Mouse (Mus musculus): Measurements from ENCODE around the gene Clec16a. TPM values are rescaled to one million over a fixed set of nuclear protein-coding genes. Genes with fewer than 3 reads are reported as not detected.

The Clec16a gene
- polyA plus RNA-seq, 1 experiment from 2014 or later = 65.7 TPM

Other genes starting within 250 kb of the Clec16a start
- 2.9 and 3.1 TPM in 2 replicates for gene Emp2, start 231.4 kb upstream of the Clec16a start, polyA plus RNA-seq (2015; fragmentation: Nextera tagmentation; extraction: Ambion mirVana)
- 2.1 and 2.9 TPM in 2 replicates for gene Tekt5, start 149.8 kb upstream of the Clec16a start, polyA plus RNA-seq (2015; fragmentation: Nextera tagmentation; extraction: Ambion mirVana)
- 52.2 and 53.3 TPM in 2 replicates for gene Nubp1, start 133.4 kb upstream of the Clec16a start, polyA plus RNA-seq (2015; fragmentation: Nextera tagmentation; extraction: Ambion mirVana)
- gene Tvp23a, start 98.0 kb upstream of the Clec16a start, polyA plus RNA-seq (2015; fragmentation: Nextera tagmentation; extraction: Ambion mirVana) = 42.9 and 44.1 TPM in 2 replicates
- gene Ciita, start 65.3 kb upstream of the Clec16a start, polyA plus RNA-seq (2015; fragmentation: Nextera tagmentation; extraction: Ambion mirVana) = 0.40 and 0.67 TPM in 2 replicates
- gene Dexi, start 2.3 kb upstream of the Clec16a start, polyA plus RNA-seq (2015; fragmentation: Nextera tagmentation; extraction: Ambion mirVana) = 14.8 and 18.2 TPM in 2 replicates
- gene Socs1, start 240.2 kb downstream of the Clec16a start, polyA plus RNA-seq (2015; fragmentation: Nextera tagmentation; extraction: Ambion mirVana) = 1.3 and 2.3 TPM in 2 replicates
- gene Tnp2, start 243.3 kb downstream of the Clec16a start, polyA plus RNA-seq (2015; fragmentation: Nextera tagmentation; extraction: Ambion mirVana) = not detected in 2 replicates
- gene Prm3, start 245.6 kb downstream of the Clec16a start, polyA plus RNA-seq (2015; fragmentation: Nextera tagmentation; extraction: Ambion mirVana) = not detected in 2 replicates